Mouse (Mus musculus): Measurements from ENCODE around the gene Bpnt1. TPM values are rescaled to one million over a fixed set of nuclear protein-coding genes. Genes with fewer than 3 reads are reported as not detected.

The Bpnt1 gene
- polyA plus RNA-seq, 1 experiment from 2014 or later = 46.1 TPM

GRCm38 (mm10) chr1:185358211-185358610, 26.3 kb downstream of the Bpnt1 start:
- Histone ChIP-seq H3K27ac (no peak overlapping the region), H3K9me3 (ENCODE audit: control insufficient read depth, low read length) (no peaks in the 10 kb centered on the region), H3K36me3 (replicated peaks; ENCODE audit: control insufficient read depth, insufficient read depth) (peaks cover 49% of the 10 kb centered on the region), H3K4me1 (replicated peaks; ENCODE audit: control insufficient read depth, insufficient read depth, low read length) (no peaks in the 10 kb centered on the region; the same call in 1 of the 2 replicates), H3K4me2 (replicated peaks) (no peak overlapping the region), H3K4me3 (replicated peaks; ENCODE audit: low read length) (no peak overlapping the region), H3K27me3 (ENCODE audit: control insufficient read depth, insufficient read depth, low read length) (no peaks in the 10 kb centered on the region), H3K9ac (no peak overlapping the region)
- ATAC-seq (ENCODE audit: low FRiP score) (no peak), DNase-seq (ENCODE audit: low spot score) (no peak)
- WGBS = 93% methylated on average over 4 of the region's 4 CpGs

GRCm38 (mm10) chr1:185362677-185363520, 30.9 kb downstream of the Bpnt1 start, which contains the start of gene Eprs:
TSS of gene Eprs (plus strand) at chr1:185363044.
- under 1% methylated on average over 87 of the region's 92 CpGs for WGBS
- no peaks in the 10 kb centered on the region for H3K9me3 ChIP-seq (ENCODE audit: control insufficient read depth, low read length)
- H3K27me3 ChIP-seq (ENCODE audit: control insufficient read depth, insufficient read depth, low read length) = no peaks in the 10 kb centered on the region
- peak; percentile 98 for ATAC-seq (ENCODE audit: low FRiP score)
- DNase-seq (ENCODE audit: low spot score) = peak; percentile 100
- peaks cover 22% of the 10 kb centered on the region for H3K36me3 ChIP-seq (replicated peaks; ENCODE audit: control insufficient read depth, insufficient read depth)
- H3K4me1 ChIP-seq (replicated peaks; ENCODE audit: control insufficient read depth, insufficient read depth, low read length) = peaks cover 15% of the 10 kb centered on the region
- H3K9ac ChIP-seq = peak within 1 kb of the TSS; percentile 92
- peak within 1 kb of the TSS; percentile 90 for H3K27ac ChIP-seq
- H3K4me3 ChIP-seq (replicated peaks; ENCODE audit: low read length) = peak within 1 kb of the TSS; percentile 98
- peak within 1 kb of the TSS; percentile 76 for H3K4me2 ChIP-seq (replicated peaks)

GRCm38 (mm10) chr1:185363526-185364182, 31.7 kb downstream of the Bpnt1 start:
- H3K9ac ChIP-seq = peak overlapping the region; percentile 92
- H3K27me3 ChIP-seq (ENCODE audit: control insufficient read depth, insufficient read depth, low read length) = no peaks in the 10 kb centered on the region
- peak overlapping the region; percentile 76 for H3K4me2 ChIP-seq (replicated peaks)
- H3K27ac ChIP-seq = peak overlapping the region; percentile 90
- no peaks in the 10 kb centered on the region for H3K9me3 ChIP-seq (ENCODE audit: control insufficient read depth, low read length)
- H3K36me3 ChIP-seq (replicated peaks; ENCODE audit: control insufficient read depth, insufficient read depth) = peaks cover 22% of the 10 kb centered on the region
- ATAC-seq (ENCODE audit: low FRiP score) (peak; percentile 21; the same call in 1 of the 2 replicates), DNase-seq (ENCODE audit: low spot score) (peak; percentile 60)
- H3K4me3 ChIP-seq (replicated peaks; ENCODE audit: low read length) = peak overlapping the region; percentile 98
- 5% methylated on average over 22 of the region's 22 CpGs for WGBS
- peaks cover 15% of the 10 kb centered on the region for H3K4me1 ChIP-seq (replicated peaks; ENCODE audit: control insufficient read depth, insufficient read depth, low read length)

- Histone ChIP-seq H3K4me2 (replicated peaks) (peak overlapping the region; percentile 76), H3K4me1 (replicated peaks; ENCODE audit: control insufficient read depth, insufficient read depth, low read length) (peaks cover 15% of the 10 kb centered on the region), H3K36me3 (replicated peaks; ENCODE audit: control insufficient read depth, insufficient read depth) (peaks cover 20% of the 10 kb centered on the region), H3K27me3 (ENCODE audit: control insufficient read depth, insufficient read depth, low read length) (no peaks in the 10 kb centered on the region), H3K27ac (peak overlapping the region; percentile 90; the same call in 1 of the 2 replicates), H3K9ac (peak overlapping the region; percentile 92), H3K4me3 (replicated peaks; ENCODE audit: low read length) (peak overlapping the region; percentile 98), H3K9me3 (ENCODE audit: control insufficient read depth, low read length) (no peaks in the 10 kb centered on the region)
- WGBS = 52% methylated on average over 6 of the region's 6 CpGs
- no peak for DNase-seq (ENCODE audit: low spot score)
- no peak for ATAC-seq (ENCODE audit: low FRiP score)
Observed at GRCm38 (mm10) chr1:185364183-185364540, 32.2 kb downstream of the Bpnt1 start.

GRCm38 (mm10) chr1:185367383-185367782, 35.4 kb downstream of the Bpnt1 start:
- Histone ChIP-seq H3K27me3 (ENCODE audit: control insufficient read depth, insufficient read depth, low read length) (no peaks in the 10 kb centered on the region), H3K9me3 (ENCODE audit: control insufficient read depth, low read length) (no peaks in the 10 kb centered on the region), H3K27ac (no peak overlapping the region), H3K9ac (no peak overlapping the region), H3K4me3 (replicated peaks; ENCODE audit: low read length) (no peak overlapping the region), H3K36me3 (replicated peaks; ENCODE audit: control insufficient read depth, insufficient read depth) (peaks cover 43% of the 10 kb centered on the region), H3K4me2 (replicated peaks) (no peak overlapping the region), H3K4me1 (replicated peaks; ENCODE audit: control insufficient read depth, insufficient read depth, low read length) (peaks cover 15% of the 10 kb centered on the region)
- WGBS = 89% methylated on average over 6 of the region's 6 CpGs
- DNase-seq (ENCODE audit: low spot score) = no peak
- ATAC-seq (ENCODE audit: low FRiP score) = no peak

- no peaks in the 10 kb centered on the region for H3K27me3 ChIP-seq (ENCODE audit: control insufficient read depth, insufficient read depth, low read length)
- no peak overlapping the region for H3K27ac ChIP-seq
- H3K4me2 ChIP-seq (replicated peaks) = no peak overlapping the region
- DNase-seq (ENCODE audit: low spot score) = no peak
- WGBS = 96% methylated on average over 6 of the region's 6 CpGs
- H3K4me3 ChIP-seq (replicated peaks; ENCODE audit: low read length) = no peak overlapping the region
- H3K9me3 ChIP-seq (ENCODE audit: control insufficient read depth, low read length) = no peaks in the 10 kb centered on the region
- no peak for ATAC-seq (ENCODE audit: low FRiP score)
- H3K4me1 ChIP-seq (replicated peaks; ENCODE audit: control insufficient read depth, insufficient read depth, low read length) = peaks cover 5% of the 10 kb centered on the region; the same call in 1 of the 2 replicates
- no peak overlapping the region for H3K9ac ChIP-seq
- peaks cover 67% of the 10 kb centered on the region for H3K36me3 ChIP-seq (replicated peaks; ENCODE audit: control insufficient read depth, insufficient read depth)
Observed at GRCm38 (mm10) chr1:185369979-185370378, 38.0 kb downstream of the Bpnt1 start.

- DNase-seq (ENCODE audit: low spot score) (no peak), ATAC-seq (ENCODE audit: low FRiP score) (no peak)
- Histone ChIP-seq H3K27ac (no peak overlapping the region), H3K36me3 (replicated peaks; ENCODE audit: control insufficient read depth, insufficient read depth) (peaks cover 96% of the 10 kb centered on the region), H3K27me3 (ENCODE audit: control insufficient read depth, insufficient read depth, low read length) (no peaks in the 10 kb centered on the region), H3K9ac (no peak overlapping the region), H3K9me3 (ENCODE audit: control insufficient read depth, low read length) (no peaks in the 10 kb centered on the region), H3K4me3 (replicated peaks; ENCODE audit: low read length) (no peak overlapping the region), H3K4me1 (replicated peaks; ENCODE audit: control insufficient read depth, insufficient read depth, low read length) (no peaks in the 10 kb centered on the region), H3K4me2 (replicated peaks) (no peak overlapping the region)
Observed at GRCm38 (mm10) chr1:185376390-185376789, 44.4 kb downstream of the Bpnt1 start.

GRCm38 (mm10) chr1:185377429-185377828, 45.5 kb downstream of the Bpnt1 start:
- WGBS = 92% methylated on average over 2 of the region's 2 CpGs
- H3K4me2 ChIP-seq (replicated peaks) = no peak overlapping the region
- peaks cover 95% of the 10 kb centered on the region for H3K36me3 ChIP-seq (replicated peaks; ENCODE audit: control insufficient read depth, insufficient read depth)
- H3K27me3 ChIP-seq (ENCODE audit: control insufficient read depth, insufficient read depth, low read length) = no peaks in the 10 kb centered on the region
- H3K9me3 ChIP-seq (ENCODE audit: control insufficient read depth, low read length) = no peaks in the 10 kb centered on the region
- no peak overlapping the region for H3K27ac ChIP-seq
- ATAC-seq (ENCODE audit: low FRiP score) (no peak), DNase-seq (ENCODE audit: low spot score) (no peak)
- H3K9ac ChIP-seq = no peak overlapping the region
- no peaks in the 10 kb centered on the region for H3K4me1 ChIP-seq (replicated peaks; ENCODE audit: control insufficient read depth, insufficient read depth, low read length)
- H3K4me3 ChIP-seq (replicated peaks; ENCODE audit: low read length) = no peak overlapping the region

GRCm38 (mm10) chr1:185401615-185402014, 69.7 kb downstream of the Bpnt1 start:
- Histone ChIP-seq H3K36me3 (replicated peaks; ENCODE audit: control insufficient read depth, insufficient read depth) (peaks cover 82% of the 10 kb centered on the region), H3K4me3 (replicated peaks; ENCODE audit: low read length) (no peak overlapping the region), H3K9me3 (ENCODE audit: control insufficient read depth, low read length) (no peaks in the 10 kb centered on the region), H3K4me2 (replicated peaks) (no peak overlapping the region), H3K27ac (no peak overlapping the region), H3K9ac (no peak overlapping the region), H3K27me3 (ENCODE audit: control insufficient read depth, insufficient read depth, low read length) (no peaks in the 10 kb centered on the region), H3K4me1 (replicated peaks; ENCODE audit: control insufficient read depth, insufficient read depth, low read length) (no peaks in the 10 kb centered on the region)
- no peak for ATAC-seq (ENCODE audit: low FRiP score)
- WGBS = 96% methylated on average over 5 of the region's 5 CpGs
- no peak for DNase-seq (ENCODE audit: low spot score)

Measured in hindbrain, embryonic 14.5 days (tissue).